Mouse (Mus musculus) lung, postnatal 10 days (tissue): Measurements from ENCODE around the gene Dcst1.

Source experiments
- DNase-seq: peaks from one replicate; pipeline ENCODE4 v3.0.0; 2021

Dcst1 gene

DNA sequence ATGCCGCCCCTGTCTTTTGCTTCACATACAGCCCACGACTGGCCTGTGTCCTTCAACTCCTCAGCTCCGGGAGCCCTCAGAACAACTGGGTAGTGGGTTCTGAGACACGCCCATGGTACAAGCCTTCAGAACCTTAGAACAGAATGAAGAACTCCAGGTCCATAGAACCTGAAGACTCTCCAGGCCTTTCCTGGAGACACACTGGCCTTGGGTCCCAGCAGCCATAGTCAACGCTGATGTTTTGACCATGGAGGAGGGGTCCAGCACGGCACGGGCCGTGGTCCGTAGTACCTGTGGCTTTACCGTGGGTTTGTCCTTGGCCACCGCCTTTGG lies at the start of gene Dcst1:
Gene Dcst1, minus strand, starts transcription at position 101 of the 333 bp plus-strand sequence.
- no peak for DNase-seq

DNA sequence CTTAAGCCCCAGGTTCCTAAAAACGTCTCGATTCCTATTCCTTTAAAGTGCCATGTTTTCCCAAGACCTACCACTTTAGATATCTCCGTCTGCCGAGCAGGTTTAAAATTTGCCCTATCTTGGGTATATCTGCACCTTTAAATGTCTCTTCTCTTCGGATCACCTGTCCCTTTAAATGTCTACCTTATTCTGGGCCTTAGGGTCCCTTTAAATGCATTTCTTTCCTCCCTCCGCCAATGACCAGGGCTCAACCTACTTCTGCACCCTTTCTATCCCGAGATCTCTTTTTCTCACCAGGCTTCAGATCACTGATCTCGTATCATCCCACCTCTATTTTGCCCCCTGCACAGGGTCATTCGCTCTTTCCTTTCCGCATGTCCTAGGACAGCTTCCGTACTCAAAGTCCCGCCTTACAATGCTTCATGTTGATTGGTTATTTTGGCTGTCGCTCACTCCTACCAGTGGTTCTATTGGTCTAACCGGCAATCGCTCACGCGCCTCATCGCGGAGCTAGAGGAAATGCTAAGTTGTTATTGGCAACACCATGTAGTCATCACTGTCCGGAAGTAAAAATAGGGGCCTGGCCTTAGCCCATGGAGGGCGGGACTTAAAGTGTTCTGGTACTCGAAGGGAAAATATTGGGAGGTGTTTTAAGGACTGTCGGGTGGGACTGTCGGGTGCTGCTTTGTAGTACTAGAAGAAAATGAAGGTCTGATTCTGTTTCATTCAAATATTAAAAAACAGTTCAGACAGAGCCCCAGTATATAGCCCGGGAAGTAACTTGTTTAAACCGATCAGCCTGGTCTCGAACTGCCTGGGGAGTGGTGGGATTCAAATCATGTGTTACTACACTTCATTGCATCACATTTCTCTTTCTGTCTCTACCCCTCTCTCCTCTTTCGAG lies 46.7 kb upstream of the Dcst1 start, which contains the start of gene Flad1:
Gene Flad1, minus strand, starts transcription at position 381 of the 904 bp plus-strand sequence.
- peak; percentile 99 for DNase-seq

GRCm38 (mm10) chr3:89410864-89411263 lies 45.8 kb upstream of the Dcst1 start:
- no peak for DNase-seq

DNA sequence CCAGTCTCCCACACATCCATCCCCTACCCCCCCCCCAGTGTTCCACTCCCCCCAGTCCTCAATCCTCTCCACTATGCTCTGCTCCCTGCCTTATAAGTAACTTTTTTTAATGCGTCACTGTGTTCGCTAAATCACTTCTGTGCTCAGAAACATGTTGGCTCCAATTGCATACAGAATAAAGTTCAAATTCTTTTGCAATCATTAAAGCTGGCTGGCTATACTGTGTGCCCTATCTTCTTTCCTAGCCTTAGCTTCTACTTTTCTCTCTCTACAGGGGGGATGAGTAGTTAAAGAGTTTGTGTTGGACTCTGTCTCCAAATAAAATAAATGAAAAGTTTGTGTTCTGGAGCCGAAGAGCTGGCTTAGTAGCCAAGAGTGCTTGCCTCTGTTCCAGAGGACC lies 44.6 kb upstream of the Dcst1 start:
- no peak for DNase-seq

- DNase-seq = no peak
Observed at GRCm38 (mm10) chr3:89408448-89408847, 43.4 kb upstream of the Dcst1 start.

DNA sequence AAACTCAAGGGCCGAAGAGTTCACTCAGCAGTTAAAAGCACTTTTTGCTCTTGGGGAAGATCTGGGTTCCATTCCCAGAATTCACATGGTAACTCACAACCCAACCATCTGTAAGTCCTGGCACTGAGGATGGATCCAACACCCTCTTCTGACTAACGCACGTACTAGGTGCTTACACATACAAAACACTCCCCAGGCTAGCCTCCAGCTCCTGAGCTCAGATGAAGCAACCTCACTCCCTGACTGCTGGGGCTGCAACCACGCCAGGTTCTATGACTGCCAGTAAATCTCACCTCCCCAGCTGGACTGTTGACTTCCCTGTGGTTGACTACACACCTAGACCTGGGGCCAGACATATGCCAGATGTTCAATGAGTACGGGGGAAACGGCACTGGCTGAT lies 41.8 kb upstream of the Dcst1 start:
- no peak for DNase-seq

DNA sequence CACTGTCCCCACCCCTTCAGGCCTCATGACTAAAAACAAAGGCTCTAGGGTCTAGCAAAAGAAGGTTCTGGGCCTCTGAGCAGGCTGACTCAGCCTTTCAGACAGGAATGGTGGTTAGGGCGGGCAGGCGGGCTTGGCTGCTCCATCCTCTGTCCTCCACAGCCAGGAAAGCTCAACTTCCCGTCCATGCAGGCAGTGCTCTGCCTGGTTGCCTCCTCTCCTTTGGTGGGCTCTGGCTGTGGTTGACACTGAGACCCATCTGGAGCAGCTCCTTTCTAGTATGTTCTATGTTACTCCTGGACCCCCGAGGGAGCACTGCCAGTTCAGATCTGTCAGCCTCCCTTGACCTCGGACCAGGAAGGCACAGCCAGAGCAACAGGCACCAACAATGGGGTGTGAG lies 37.6 kb upstream of the Dcst1 start, which contains the start of gene Lenep:
Gene Lenep, minus strand, starts transcription at position 101 of the 400 bp plus-strand sequence.
- no peak for DNase-seq

GRCm38 (mm10) chr3:89401329-89401728 lies 36.3 kb upstream of the Dcst1 start:
- no peak for DNase-seq

DNA sequence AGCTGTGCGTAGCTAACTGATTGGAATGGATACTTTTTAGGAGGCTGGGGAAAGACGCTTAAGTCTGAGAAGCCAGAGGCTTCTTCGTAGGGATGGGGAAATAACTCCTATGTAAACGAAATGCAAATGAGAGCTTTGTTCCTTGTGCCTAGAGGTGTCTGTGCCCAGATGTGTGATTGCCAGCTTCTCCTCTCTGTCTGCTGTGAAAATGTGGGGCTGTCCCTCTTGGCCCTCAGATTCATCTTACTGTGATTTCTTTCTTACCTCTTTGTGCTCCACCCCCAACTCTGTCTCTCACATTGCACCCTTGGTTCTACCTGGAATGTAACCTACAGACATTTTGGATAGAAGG lies 31.6 kb upstream of the Dcst1 start:
- no peak for DNase-seq

DNA sequence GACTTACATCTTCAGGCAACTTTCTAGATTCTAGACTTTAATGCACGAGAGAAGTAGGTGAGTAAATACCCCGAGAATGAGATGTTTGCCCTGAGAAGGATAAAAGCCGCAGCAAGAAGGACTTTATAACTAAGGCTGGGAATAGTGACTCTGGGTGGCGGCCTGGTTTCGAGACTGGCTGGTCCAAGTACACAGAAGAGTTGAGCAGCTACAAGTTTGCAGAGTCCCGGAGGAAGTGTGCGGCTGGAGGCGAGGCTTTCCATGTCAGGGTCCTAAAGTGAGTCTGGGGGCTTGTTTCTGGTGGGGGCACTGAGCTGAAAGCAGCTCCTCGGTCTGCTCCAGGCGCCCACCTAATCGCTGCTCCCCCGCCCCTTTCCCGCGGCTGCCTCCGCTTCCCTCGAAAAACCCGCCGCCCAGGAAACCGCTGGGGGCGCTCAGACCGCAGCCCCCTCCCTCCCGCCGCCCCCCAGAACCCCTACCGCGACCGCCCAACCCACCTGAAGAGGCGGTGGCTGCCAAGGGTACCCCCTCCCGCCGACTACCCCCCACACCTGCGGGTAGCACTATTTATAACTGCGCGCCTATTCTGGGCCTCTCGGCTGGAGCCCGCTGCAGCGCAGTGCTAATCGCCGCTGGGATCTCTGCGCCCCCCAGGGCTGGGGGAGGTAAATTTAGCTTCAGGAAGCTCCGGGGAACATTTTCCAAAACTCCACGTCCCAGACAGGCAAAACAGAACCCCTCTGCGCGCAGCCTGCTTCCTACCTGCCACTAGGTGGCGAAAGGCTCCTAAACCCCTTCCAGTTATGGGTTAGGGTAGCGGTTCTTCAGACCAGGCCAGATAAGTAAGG lies 31.0 kb upstream of the Dcst1 start:
- peak; percentile 86 for DNase-seq

DNA sequence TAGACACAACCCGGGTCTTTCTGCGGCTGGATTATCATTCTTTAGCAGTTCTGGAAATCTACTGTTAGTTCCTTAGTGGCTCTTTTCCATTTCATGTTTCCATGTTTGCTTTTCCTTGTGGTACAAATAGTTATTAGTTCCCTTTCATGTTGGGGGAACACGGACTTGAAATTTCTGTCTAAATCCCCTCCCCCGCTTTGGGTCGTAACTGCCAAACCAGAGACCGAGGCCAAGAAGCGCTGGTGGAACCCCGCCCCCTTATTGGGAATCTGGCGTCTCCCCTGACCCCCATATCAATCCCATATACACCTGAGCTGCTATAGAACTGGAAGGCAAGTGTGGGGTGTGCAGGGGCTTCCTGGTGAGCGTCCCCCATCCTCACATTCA lies 30.4 kb upstream of the Dcst1 start:
- peak; percentile 42 for DNase-seq

DNA sequence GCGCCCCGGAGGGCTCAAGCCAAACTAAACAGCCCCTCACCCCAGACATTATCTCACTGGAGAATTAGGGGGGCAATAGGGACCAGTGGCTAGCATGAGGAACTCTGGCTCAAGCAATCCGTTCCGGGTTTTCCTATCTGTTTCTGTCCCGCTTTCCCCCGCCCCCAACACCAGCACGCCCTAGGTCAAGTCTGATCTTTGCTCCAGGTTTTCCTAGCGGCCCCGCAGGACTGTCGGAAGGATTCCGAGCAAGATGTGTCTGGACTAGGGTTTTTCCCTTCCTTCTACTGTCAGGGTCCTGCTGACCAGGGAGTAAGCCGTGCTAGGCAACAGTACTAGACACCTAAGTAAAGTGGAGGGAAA lies 29.8 kb upstream of the Dcst1 start:
- peak; percentile 95 for DNase-seq

GRCm38 (mm10) chr3:89394006-89394893 lies 29.2 kb upstream of the Dcst1 start, which contains the start of gene Zbtb7b:
Gene Zbtb7b (minus strand): TSS chr3:89394776.
- peak; percentile 89 for DNase-seq

DNA sequence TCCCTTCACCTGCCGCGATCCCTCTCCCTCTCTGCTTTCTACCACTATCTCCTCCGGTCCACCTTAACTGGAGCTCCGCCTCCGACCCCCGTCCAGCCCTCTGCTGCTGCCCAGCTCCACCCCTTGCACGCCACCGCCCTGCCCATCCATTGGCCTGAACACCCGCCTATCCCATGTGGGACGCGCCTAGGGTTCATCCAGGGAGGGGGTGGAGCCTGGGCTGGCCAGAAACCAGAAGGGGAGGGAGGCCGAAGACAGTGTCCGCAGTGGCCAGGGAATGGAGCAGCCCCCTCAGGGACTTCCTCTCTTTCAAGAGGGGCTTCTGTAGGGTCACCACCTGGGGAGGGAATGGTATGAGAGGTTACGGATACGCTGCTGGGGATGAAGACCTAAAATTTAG lies 28.6 kb upstream of the Dcst1 start:
- DNase-seq = peak; percentile 100

GRCm38 (mm10) chr3:89392871-89393311 lies 27.8 kb upstream of the Dcst1 start:
- peak; percentile 59 for DNase-seq

- DNase-seq = peak; percentile 80
Observed at GRCm38 (mm10) chr3:89391663-89392511, 26.8 kb upstream of the Dcst1 start.

GRCm38 (mm10) chr3:89390699-89391662 lies 25.9 kb upstream of the Dcst1 start:
- DNase-seq = peak; percentile 55

DNA sequence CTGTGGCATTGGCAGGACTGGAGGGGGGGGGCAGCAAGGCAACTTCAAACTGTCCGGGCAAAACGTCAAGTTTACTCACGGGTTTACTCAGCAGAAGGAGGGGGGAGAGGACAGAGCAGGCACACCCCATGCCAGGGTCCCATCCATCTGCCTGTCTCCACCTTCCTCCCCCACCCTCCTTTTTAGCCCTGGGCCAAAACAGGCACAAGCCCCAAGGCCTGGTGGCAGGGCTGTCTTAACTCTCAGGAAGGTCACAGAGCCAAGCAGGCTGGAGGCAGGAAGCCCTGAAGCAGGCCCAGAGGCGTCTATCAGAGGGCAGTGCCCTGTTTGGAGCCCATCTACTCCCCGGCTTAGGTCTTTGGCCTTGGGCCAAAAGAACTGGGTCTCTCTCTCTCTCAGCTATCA lies 25.1 kb upstream of the Dcst1 start:
- peak; percentile 36 for DNase-seq

- DNase-seq = peak; percentile 43
Observed at GRCm38 (mm10) chr3:89388901-89389740, 24.1 kb upstream of the Dcst1 start.
